Mouse (Mus musculus) v-Abl transformed pro-B cells (cell line): Measurements from ENCODE around the gene Vsig1.

Experiments used
- in situ Hi-C, 2 experiments: fragments of 400-800 bp; cut with MboI; formaldehyde crosslinking; loops; one replicate each; pipeline ENCODE4 v1.15.1; 2025; ENCODE audit not compliant: unreplicated experiment in 2 of 2

Vsig1 gene

GRCm38 (mm10) chrX:140907360-140907759 lies at the start of gene Vsig1:
Gene Vsig1 (plus strand): TSS chrX:140907608.
- in situ Hi-C loops = no loop called here

GRCm38 (mm10) chrX:140862760-140863159 lies 44.6 kb upstream of the Vsig1 start:
- in situ Hi-C loops = loop anchor here in 1 of 2 experiments (25.0 kb wide), 1 partner anchor 375 kb away; no protein-coding TSS in a partner anchor

- in situ Hi-C loops = loop anchor here in 1 of 2 experiments (25.0 kb wide), 1 partner anchor 376 kb away; no protein-coding TSS in a partner anchor
These were observed 44.0 kb upstream of the Vsig1 start for GRCm38 (mm10) chrX:140863431-140863830.

- in situ Hi-C loops = no loop called here
These were observed 20.2 kb upstream of the Vsig1 start for GRCm38 (mm10) chrX:140887193-140887592.

GRCm38 (mm10) chrX:140891796-140892195 lies 15.6 kb upstream of the Vsig1 start:
- in situ Hi-C loops = no loop called here

GRCm38 (mm10) chrX:140903487-140903886 lies 3.9 kb upstream of the Vsig1 start:
- in situ Hi-C loops = no loop called here

GRCm38 (mm10) chrX:140921321-140921720 lies 13.9 kb downstream of the Vsig1 start:
- in situ Hi-C loops = no loop called here

- in situ Hi-C loops = no loop called here
These were observed 24.7 kb downstream of the Vsig1 start for GRCm38 (mm10) chrX:140932066-140932465.

- in situ Hi-C loops = no loop called here
These were observed 25.9 kb downstream of the Vsig1 start for GRCm38 (mm10) chrX:140933263-140933662.

- in situ Hi-C loops = no loop called here
These were observed 28.9 kb downstream of the Vsig1 start for GRCm38 (mm10) chrX:140936271-140936670.

- in situ Hi-C loops = no loop called here
These were observed 46.2 kb downstream of the Vsig1 start for GRCm38 (mm10) chrX:140953618-140954017.

- in situ Hi-C loops = no loop called here
These were observed 49.0 kb downstream of the Vsig1 start, which contains the start of the genes Psmd10 and Atg4a for GRCm38 (mm10) chrX:140956272-140956940. Gene Psmd10 (minus strand): TSS chrX:140956728. Gene Atg4a (plus strand): TSS chrX:140956907.

GRCm38 (mm10) chrX:140956959-140957358 lies 49.6 kb downstream of the Vsig1 start:
- in situ Hi-C loops = no loop called here

GRCm38 (mm10) chrX:140978943-140979342 lies 71.5 kb downstream of the Vsig1 start:
- in situ Hi-C loops = no loop called here

- in situ Hi-C loops = no loop called here
These were observed 72.1 kb downstream of the Vsig1 start for GRCm38 (mm10) chrX:140979546-140979945.

- in situ Hi-C loops = no loop called here
These were observed 72.8 kb downstream of the Vsig1 start for GRCm38 (mm10) chrX:140980163-140980562.

- in situ Hi-C loops = no loop called here
These were observed 76.0 kb downstream of the Vsig1 start for GRCm38 (mm10) chrX:140983206-140983960.

GRCm38 (mm10) chrX:140984795-140985194 lies 77.4 kb downstream of the Vsig1 start:
- in situ Hi-C loops = no loop called here

GRCm38 (mm10) chrX:140985256-140985655 lies 77.8 kb downstream of the Vsig1 start:
- in situ Hi-C loops = no loop called here
